Mouse (Mus musculus): ENCODE results near the gene Cux1.
"Not testable (repeated sequence)": the region's sequence is repeated elsewhere in the genome, so short reads cannot be mapped to it uniquely, and the experiment has no call there.

Gene Cux1

DNA sequence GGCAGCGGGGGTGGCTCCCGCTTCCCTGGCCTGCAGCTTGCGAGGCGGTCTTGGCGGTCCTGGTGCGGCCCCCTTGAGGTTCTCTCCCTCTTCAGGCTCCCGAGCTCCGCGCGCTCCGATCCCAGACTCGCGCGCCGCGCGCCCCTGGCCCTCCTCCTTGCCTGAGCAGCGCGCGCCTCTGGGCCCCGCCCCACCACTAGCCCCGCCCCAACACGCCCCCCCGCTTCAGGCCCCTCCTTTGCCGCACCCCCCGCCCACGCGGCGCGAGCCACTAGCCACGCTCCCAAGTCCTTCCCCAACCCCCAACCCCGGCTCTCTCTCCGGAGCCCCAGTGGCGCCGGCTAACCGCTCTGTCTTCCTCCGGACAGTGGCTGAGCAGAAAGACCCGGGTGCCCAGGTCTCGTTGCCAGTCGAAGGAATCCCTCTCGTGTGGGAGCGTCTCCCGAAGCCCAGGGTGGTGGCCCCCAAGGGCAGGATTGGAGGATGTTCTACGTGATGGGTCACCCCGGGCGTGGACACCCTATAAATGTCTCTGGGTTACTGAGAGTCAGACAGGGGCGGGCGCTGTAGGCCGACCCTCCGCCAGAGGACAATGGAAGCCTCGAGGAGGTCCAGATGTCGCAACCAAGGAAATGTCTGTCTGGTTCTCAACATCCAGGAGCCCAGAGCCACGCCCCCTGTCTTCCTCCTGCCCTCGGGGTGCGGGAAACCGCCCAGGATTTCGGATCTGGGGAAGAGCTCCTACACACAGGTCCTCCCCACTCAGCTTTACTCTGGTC lies 322.3 kb downstream of the Cux1 start:
- peak; percentile 91 for DNase-seq (ENCODE audit: low read depth)

DNA sequence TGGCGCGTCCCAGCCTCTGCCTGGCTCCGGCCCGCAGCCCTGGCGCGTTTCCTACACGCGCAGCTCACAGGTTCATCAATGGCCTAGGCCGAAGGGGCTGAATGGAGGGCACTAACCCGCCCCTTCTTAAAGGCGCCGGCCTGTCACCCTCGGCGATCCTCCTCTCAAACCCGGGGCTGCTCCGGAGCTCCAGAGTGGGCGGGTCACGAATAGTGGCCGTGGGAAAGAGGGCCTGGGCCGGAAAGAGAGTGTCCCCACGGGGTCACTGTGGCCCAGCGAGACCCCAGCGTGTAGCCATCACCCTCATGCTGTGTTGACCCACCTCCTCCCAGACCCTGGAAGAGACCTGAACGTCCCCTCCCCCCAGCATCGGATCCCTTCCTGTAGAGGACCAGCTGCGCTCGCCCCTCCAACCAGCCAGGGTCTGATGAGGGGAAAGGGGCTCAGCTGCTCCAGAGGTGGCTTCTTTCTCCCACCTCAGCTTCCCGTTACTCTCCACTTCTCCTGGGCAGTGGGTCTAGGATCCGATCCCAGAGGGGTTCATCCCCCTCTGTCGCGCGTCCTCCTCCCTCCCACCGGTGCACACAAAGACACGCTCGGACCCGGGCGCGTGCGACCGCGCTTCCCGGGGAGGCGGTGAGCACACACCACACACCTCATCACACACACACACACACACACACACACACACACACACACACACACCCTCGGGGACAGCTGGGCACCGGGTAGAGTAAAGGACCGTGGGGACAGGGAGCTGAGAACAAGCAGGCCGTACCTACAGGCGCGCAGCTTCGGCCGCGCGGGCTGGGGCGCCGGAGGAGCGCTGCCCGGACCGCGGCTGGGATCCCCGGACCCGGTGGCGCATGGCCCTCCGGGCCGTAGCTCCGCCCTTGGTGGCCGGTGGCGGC lies 323.2 kb downstream of the Cux1 start:
- DNase-seq (ENCODE audit: low read depth) = peak; percentile 22

DNA sequence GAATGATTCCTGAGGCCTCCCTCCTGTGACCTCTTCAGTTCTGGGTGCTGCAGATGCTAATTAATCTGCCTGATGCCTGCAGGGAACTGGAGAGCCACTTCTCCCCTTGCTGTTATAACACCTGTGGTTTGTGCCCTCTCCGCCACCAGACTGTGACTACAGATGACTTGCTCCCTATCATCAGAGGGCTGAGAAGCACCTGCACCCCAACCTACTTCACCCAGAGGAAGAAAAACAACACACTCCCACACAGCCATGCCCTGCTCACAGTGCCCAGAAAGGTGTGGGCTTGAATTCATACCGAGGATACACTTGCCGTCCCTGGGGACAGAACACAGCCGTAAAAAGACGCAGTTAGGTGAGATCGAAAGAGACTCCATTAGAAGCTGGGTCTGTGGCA lies 326.1 kb downstream of the Cux1 start:
- no peak for DNase-seq (ENCODE audit: low read depth)

DNA sequence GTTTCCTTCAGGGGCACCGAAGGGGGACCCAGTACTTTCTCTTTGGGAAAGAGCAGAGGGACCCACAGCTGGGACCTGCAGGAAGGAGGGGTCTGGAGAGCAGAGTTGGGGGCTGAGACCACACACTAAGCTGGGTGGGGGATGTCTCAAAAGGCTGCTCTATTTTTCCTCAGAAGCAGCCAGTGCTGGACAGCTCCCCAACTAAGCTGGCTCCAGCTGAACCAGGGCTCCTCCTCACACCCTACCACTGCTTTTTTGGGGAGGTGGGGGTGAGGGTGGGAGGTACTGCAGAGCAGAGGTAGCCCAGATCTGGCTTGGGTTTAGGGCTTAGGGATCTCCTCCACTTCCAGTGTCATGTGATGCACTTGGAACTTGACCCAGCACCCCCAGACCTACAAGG lies 326.9 kb downstream of the Cux1 start:
- peak; percentile 24 for DNase-seq (ENCODE audit: low read depth)

DNA sequence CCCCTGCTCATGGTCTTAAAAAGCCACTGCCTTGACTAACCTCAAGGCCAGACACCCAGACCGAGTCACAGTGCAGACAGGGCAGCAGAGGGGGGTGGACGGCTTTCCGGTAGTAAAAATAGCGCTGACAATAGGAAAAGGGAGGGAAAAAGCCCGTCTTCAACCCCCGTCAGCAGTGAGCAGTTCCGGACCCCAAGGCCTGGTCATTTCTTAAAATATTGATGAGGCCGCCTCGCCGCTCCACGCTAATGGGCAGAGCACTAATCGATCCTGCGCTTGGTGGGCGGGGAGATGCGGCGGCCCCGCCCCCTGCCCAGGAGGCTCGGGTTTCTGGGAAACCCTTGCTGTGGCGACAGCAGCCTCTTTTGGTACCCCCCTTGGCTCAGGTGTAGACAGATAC lies 329.7 kb downstream of the Cux1 start:
- no peak for DNase-seq (ENCODE audit: low read depth)

DNA sequence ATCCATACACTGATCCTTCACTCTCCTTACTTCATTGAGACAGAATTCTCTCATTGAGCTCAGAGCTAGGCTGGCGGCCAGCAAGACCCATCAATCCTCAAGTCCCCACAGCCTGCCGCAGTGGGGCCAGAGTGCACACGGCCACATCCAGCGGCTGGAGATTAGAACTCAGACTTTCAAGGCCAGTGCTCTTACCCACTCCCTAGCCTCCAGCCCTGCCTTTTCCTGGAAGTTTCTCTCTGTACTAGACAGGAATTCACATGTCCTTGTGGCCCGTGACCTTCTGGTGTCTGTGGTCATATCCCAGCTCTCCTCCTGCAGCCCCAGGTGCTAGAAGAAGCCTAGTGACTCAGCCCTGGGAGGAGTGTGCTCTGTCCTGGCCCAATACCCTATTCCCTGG lies 330.7 kb downstream of the Cux1 start:
- no peak for DNase-seq (ENCODE audit: low read depth)

DNA sequence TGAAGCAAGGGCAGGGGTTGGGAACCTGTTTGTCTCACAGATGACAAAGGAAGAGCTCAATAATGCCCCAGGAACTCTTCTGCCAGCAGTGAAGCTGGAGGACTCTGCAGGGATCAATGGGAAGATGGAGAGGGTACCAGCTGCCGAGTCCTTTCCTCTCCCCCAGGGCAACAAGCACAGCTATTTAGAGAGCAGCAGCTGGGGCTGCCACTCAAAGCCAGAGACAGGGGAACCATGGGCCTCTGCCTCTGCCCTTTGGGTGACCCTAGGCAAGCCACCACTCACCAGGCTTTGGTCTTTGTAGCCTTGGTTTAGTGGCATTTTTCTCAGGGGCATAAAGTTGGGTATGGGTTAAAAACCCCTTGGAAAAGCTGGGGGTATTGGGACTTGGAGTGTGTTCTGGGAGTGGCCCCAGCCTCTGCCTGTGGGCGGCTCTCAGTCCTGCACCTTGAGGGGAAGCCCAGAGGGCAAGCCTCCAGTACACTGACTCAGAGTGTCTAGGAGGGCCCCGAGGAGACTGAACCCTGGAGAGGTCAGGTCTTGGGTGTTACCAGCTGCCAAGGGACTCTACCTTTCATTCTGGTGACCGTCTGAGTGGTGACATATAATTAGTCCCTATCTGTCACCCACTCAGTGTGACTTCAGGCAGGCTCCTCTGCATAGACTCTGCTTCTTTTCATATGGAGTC lies 336.8 kb downstream of the Cux1 start:
- DNase-seq (ENCODE audit: low read depth) = no peak

DNA sequence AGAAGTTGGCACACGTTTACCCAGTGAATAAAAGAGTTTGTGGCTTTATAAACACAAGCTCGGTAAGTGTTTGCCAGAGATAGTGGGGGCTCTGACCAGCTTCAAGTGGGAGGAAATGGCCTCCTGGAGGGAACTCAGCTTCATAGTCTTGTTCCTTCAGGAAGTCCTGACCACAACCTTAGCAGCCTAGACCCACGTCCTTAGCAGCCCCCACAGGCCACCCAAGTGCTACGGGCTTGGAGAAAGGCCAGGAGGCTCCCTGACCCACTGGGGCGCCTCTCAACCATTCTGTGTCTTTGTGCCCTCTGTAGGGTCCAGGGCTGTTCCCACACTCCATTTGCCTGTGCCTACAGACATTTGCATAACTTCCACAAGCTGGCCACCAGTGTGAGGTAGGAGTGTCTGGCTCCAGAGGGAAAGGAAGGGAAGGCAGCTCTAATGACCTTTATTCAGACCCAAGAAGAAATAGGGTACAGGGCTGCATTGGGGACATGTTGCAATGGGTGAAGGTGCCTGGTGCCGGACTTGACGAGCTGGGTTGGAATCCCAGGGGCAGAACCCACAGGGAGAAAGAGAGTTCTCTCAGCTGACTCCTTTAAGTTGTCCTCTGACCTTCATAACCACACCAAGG lies 340.9 kb downstream of the Cux1 start:
- no peak for DNase-seq (ENCODE audit: low read depth)

DNA sequence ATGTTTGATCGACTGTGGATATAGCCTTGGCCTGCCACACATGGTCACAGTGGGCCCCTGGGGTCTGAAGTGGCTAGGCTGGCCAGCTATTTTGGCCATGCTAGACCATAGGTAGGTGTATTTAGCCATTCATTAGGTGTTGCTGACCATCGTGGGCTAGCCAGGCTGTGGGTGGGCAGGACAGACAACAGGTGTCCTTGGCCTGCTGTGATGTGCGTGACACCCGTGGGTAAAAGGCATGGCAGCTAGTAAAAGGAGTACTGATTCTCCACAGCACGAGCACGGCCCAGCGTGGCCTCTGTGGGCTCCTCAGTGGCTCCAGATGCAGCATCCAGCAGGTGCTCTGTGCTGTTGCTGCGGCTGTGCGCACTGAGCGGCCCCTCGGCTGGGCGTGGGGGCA lies 348.7 kb downstream of the Cux1 start:
- DNase-seq (ENCODE audit: low read depth) = no peak

DNA sequence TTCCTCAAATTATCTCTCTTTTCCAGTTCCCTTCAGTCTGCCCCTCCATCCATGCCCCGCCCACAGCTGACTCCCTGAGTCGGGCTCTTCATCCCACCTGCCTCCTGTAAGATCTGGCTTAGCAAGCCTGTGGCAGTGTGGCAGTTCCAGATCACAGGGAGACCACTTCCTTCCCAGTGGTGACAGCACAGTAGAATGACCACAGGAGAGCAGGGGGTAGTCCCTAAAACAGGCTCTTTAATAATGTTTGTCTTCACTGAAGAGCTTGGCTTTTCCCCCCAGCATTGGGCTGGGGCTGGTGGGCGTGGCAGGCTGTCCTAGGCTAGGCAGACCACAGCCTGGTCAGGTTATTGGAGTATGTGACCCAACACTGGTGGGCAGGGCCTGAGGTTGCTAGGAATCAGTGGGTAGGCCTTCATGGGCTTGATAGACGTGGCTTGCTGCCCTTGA lies 349.3 kb downstream of the Cux1 start:
- DNase-seq (ENCODE audit: low read depth) = no peak

DNA sequence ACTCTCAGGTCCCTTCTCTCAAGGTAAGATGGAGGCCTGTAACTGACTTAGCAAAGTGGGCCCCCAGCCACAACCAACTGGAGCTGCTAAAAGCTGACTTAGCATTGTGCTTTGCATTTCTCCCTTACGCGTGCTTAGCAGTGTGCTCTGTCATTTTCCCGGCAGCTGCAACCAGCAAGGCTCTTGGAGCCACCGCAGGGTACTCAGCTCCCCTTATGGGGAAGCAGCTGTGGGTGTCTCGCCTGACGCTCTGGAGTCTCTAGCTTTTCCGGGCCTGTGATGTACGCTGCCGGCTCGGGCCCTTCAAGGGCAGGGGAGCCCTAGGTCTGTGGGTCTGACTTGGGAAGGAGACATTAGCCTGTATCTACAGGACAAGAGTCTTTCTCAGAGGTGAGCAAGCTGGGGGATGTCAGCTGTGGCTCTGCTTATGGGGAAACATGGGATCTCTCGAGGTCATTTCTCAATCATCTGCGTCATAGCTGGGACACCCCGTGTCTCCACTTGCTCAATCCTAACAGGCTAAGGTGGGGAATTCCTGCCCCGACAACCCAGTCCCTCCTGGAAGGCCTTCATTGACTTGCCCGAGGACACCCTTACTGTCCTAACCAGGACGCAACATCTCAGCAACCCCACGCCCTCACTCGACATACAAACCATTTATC lies 350.2 kb downstream of the Cux1 start:
- no peak for DNase-seq (ENCODE audit: low read depth)

DNA sequence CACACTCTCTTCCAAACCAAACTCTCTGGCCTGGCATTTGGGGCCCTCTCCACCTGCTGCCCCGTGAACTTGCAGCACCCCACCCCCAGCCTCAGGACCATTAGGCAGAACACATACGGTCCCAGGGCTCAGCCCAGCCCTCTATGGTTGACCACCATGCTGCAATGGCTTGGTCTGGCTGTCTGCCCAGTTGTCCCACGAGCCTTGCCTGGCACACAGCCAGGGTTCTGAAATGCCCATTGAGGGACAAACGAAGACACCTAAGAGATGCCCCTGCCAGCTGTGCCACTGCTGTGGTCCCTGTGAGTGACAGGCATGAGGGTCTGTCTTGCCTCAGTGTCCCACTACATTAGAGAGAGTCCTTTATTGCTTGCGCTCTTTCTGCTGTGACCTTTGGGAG lies 351.3 kb downstream of the Cux1 start:
- peak; percentile 28 for DNase-seq (ENCODE audit: low read depth)

DNA sequence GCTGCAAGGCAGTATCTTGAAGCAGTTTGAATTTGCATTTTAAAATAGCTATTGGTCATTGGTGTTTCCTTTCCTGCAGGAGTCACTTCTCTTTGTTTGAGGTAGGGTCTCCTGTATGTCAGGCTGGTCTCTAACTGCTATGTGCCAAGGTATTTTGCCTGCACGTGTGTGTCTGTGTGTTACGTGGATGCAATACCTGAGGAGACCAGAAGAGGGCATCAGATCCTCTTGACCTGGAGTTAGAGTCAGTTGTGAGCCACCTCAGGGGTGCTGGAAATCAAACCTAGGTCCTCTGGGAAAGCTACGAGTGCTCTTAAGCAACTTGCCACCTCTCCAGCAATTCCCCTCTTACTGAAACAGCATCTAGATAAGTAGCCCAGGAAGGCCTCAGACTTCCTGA lies 352.1 kb downstream of the Cux1 start:
- DNase-seq (ENCODE audit: low read depth) = peak; percentile 18

DNA sequence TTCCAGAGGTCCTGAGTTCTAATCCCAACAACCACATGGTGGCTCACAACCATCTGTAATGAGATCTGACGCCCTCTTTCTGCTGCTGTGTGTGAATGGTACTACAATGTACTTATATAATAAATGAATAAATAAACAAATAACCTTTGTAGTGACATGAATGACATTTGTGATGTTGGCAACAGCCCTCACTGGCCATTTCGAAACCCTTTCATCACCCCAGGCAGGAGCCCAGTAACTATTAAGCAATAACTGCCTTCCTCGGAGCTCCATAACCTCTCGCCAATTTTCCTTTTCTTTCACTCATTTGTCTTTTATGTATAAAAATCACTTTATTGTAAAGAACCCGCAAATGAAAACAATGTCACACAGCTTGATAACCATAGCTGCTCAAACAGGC lies 353.6 kb downstream of the Cux1 start:
- DNase-seq (ENCODE audit: low read depth) = peak; percentile 17

DNA sequence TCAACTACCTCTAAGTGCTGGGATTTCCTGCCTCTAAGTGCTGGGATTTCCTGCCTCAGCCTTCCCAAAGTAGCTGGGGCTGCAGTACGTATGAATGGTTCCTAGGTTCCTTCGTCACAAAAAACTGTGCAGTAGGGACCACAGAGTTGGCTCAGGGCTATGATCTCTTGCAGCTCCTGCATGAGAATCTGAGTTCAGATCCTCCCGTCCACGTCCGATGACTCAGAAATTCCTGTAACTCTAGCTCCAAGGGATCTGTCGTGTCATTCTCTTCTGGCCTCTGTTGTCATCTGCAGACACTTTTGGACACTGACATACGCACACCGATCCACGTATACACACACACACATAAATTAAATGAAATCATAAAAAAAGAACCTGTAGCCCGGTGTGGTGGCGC lies 354.6 kb downstream of the Cux1 start:
- DNase-seq (ENCODE audit: low read depth) = no peak

DNA sequence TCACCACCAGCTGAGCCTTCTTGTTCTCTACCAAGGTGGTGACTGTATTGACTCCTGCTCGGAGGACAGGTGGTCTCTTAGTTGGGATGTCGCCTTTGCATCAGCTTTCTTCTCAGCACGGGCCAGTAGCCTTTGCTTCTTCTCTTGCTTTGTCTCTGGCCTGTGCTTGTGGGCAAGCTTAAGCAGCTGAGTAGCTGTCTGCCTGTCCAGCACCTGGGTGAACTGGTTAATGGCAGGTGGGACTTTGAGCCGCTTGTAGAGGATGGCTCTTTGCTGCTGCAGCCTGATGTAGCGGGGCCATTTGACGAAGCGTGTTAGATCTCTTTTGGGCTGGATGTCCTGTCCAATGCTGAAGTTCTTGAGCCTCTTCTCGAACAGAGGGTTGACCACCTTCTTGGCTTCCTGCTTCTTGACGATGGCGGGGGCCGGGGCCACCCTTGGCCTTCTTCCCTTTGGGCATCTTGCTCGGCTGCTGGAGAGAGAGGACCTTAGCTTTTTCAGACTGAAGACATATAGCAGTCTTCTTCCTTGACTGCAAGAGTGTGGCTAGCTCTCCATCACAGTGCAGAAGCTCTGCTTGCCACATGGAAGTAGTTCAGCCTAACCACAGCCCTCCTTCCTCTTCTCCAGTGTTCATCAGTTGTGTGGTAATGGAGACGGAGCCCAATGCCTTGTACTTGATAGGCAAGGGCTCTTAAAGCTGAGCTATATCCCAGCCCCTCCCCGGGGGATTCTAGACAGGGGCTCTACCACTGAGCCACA lies 355.8 kb downstream of the Cux1 start:
- not testable (repeated sequence) for DNase-seq (ENCODE audit: low read depth)

DNA sequence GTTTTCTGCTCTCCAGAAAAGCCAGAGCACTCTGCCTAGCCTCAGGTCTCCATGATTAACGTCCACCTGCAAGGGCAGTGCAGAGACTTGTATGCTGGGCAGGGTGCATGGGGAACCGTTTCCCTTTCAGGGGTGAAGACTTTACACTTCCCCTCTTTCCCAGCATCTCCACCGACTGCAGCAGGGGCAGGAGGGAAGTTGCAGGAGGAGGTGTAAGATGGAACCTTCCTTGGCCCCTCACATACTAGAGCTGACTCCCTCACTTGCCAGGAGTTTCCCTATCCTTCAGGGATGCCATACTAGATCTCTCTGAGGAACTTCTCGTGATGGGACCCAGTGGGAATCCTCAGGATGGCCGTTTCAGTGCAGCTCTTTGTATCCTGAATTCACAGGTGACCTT lies 356.7 kb downstream of the Cux1 start:
- DNase-seq (ENCODE audit: low read depth) = no peak

DNA sequence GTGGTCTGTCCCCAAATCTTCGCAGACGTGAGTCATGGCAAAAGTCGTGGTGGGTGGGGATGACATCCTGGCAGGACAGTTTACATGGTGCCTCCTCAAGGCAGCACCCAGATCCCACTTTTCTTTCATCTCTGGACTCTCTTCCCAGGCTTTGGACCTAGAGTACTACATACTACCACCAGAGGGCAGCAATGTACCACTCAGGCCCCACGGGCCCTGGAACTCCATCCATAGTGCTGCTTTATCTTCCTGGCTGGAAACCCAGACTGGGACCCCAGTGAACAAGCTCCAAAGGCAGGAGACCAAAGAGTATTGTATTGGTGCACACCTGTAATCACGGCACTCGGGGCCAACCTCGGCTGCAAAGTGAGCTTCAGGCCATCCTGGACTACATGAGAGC lies 365.5 kb downstream of the Cux1 start:
- peak; percentile 86 for DNase-seq (ENCODE audit: low read depth)

DNA sequence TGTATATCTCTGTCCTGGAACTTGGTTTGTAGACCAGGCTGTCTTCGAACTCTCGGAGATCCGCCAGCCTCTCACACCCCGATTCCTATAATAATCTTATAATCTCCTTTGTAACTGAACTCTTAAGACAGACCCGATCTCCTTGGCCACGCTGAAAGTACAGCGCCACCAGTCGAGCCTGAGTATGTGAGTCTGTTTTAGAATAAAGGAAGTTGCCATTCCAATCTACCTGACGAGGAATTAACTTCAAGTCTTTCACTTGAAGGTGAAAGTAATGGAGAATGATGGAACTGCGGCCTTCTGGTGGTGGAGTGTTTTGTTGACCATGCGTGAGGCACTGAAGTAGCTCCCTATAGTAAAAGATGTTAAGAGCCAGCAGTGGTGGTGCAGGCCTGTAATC lies 367.8 kb downstream of the Cux1 start:
- peak; percentile 57 for DNase-seq (ENCODE audit: low read depth)

DNA sequence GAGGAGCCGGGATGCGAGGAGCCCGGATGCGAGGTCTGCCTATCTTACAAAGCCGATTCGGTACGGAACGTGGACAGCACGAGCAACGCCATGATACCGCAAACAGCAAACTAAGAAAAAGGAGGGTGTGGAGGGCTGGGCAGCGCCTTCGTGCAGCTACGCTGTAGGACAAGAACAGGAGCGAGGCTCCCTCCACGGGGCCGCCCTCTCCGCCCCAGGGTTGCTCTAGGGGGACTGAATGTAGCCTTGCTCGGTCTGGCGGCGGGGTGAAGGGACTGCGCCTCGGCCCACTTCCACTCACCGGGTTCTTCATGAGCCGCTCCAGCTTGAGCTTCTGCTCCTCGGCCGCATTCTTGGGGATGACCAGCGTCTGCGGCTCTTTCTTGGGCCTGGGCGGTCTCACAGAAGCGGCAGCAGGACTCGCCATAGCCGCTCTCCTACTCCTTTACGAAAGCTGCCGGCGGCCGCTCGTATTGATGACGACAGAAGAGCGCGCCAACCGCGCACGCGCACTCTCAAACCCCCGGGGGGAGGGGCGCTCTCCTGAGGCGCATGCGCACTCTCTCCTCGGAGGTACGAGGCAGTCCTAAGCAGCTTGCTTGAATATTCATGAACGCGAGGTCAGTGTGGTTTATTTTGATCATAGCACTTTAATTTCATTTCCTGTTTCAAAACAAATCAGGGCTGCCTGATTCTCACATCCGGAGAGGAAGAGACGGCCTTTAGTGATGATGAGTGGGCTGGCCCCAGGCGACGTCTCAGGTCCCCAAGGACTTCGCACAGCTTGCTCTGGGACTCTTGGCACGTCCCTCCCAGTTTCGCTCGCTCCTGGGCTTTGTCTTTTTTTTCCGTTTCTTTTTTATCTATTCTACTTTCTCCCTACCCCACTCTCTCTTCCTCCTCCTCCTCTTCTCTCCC lies 368.6 kb downstream of the Cux1 start, which contains the start of gene Prkrip1:
TSS of gene Prkrip1 (minus strand) at position 490 of the 918 bp plus-strand sequence.
- DNase-seq (ENCODE audit: low read depth) = peak; percentile 99

Measured in NIH3T3 (cell line).